Comparison of ENCODE assay signal across 17 mouse cellular contexts in the genomic region with DNA sequence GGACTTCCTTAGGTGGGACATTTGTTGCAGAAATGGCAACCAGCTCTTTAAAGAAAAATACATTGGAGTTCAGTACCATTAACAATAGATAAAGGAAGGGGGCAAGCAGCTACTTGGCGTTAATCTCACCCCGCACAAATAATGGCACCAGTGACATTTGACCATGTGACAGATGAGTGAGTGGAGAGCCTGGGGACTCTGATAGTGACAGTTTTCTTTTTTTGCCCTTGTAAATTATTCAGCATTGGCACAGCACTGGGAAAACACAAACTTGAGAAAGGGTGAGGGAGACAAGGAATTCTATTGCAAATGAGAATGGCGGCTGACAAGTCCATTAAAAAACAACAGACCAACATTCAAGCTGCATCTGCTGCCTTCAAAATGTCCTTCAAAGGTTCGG.
DNase-seq lines count a peak whose midpoint lies in the region; ATAC-seq lines count a peak whose summit lies in the region.
"Had no signal": no experiment of that assay in that cellular context is flagged by ENCODE, and none has a peak within 500 bp of the region (broad histone marks: within the 10 kb centered on the region; RNA-seq: fewer than 3 reads in every experiment).

No protein-coding gene starts in this region.

- no peak overlapping the region for H3K9ac ChIP-seq in forebrain, embryonic 12.5 days
- no peak overlapping the region for H3K9ac ChIP-seq in neural tube, embryonic 12.5 days
- H3K9ac ChIP-seq in hindbrain, embryonic 13.5 days: no peak overlapping the region
- no peak overlapping the region for H3K9ac ChIP-seq in midbrain, embryonic 16.5 days (ENCODE audit: low read depth, low read length)
- H3K9ac ChIP-seq: heart, embryonic 15.5 days; stomach, embryonic 15.5 days had no signal

- ATAC-seq in forebrain, embryonic 12.5 days (ENCODE audit: low FRiP score): peak; percentile 58; the same call in 1 of the 2 replicates
- ATAC-seq in neural tube, embryonic 12.5 days (ENCODE audit: low FRiP score, low read depth): peak; percentile 44; the same call in 1 of the 2 replicates
- peak; percentile 63; the same call in 1 of the 2 replicates for ATAC-seq in hindbrain, embryonic 13.5 days (ENCODE audit: low FRiP score)
- peak; percentile 43 for ATAC-seq in midbrain, embryonic 16.5 days

- H3K27ac ChIP-seq in forebrain, embryonic 12.5 days: 0 out of 2 replicates have a peak overlapping the region, but pooled peaks have one; percentile 46
- H3K27ac ChIP-seq in forebrain, embryonic 10.5 days: no peak overlapping the region
- no peak overlapping the region for H3K27ac ChIP-seq in neural tube, embryonic 12.5 days
- peak overlapping the region; percentile 46; the same call in 1 of the 2 replicates for H3K27ac ChIP-seq in hindbrain, embryonic 13.5 days
- no peak overlapping the region; the same call in none of the 2 replicates for H3K27ac ChIP-seq in midbrain, embryonic 16.5 days (ENCODE audit: low read length)
- H3K27ac ChIP-seq: heart, embryonic 15.5 days; stomach, embryonic 15.5 days had no signal

- H3K27me3 ChIP-seq in forebrain, embryonic 12.5 days: no peaks in the 10 kb centered on the region
- no peaks in the 10 kb centered on the region for H3K27me3 ChIP-seq in forebrain, embryonic 10.5 days (ENCODE audit: poor library complexity, severe bottlenecking)
- no peaks in the 10 kb centered on the region for H3K27me3 ChIP-seq in neural tube, embryonic 12.5 days (replicated peaks)
- no peaks in the 10 kb centered on the region for H3K27me3 ChIP-seq in hindbrain, embryonic 13.5 days
- no peaks in the 10 kb centered on the region for H3K27me3 ChIP-seq in midbrain, embryonic 16.5 days (ENCODE audit: control insufficient read depth, insufficient read depth, low read depth, low read length)
- H3K27me3 ChIP-seq: heart, embryonic 15.5 days; stomach, embryonic 15.5 days had no signal

- no peak overlapping the region for H3K4me3 ChIP-seq in forebrain, embryonic 12.5 days (replicated peaks)
- no peak overlapping the region for H3K4me3 ChIP-seq in forebrain, embryonic 10.5 days
- H3K4me3 ChIP-seq in neural tube, embryonic 12.5 days: no peak overlapping the region
- H3K4me3 ChIP-seq in hindbrain, embryonic 13.5 days: no peak overlapping the region
- no peak overlapping the region for H3K4me3 ChIP-seq in midbrain, embryonic 16.5 days (ENCODE audit: low read depth, low read length)
- H3K4me3 ChIP-seq: heart, embryonic 15.5 days; stomach, embryonic 15.5 days had no signal

- no peaks in the 10 kb centered on the region for H3K9me3 ChIP-seq in forebrain, embryonic 12.5 days
- H3K9me3 ChIP-seq in forebrain, embryonic 10.5 days: no peaks in the 10 kb centered on the region
- no peaks in the 10 kb centered on the region for H3K9me3 ChIP-seq in neural tube, embryonic 12.5 days
- H3K9me3 ChIP-seq in hindbrain, embryonic 13.5 days: no peaks in the 10 kb centered on the region
- H3K9me3 ChIP-seq in midbrain, embryonic 16.5 days (replicated peaks; ENCODE audit: control insufficient read depth, low read length, poor library complexity, severe bottlenecking): no peaks in the 10 kb centered on the region
- H3K9me3 ChIP-seq: heart, embryonic 15.5 days; stomach, embryonic 15.5 days had no signal

- H3K36me3 ChIP-seq in forebrain, embryonic 12.5 days (replicated peaks): no peaks in the 10 kb centered on the region
- H3K36me3 ChIP-seq in forebrain, embryonic 10.5 days (replicated peaks): no peaks in the 10 kb centered on the region
- no peaks in the 10 kb centered on the region for H3K36me3 ChIP-seq in neural tube, embryonic 12.5 days
- H3K36me3 ChIP-seq in hindbrain, embryonic 13.5 days: no peaks in the 10 kb centered on the region
- H3K36me3 ChIP-seq in midbrain, embryonic 16.5 days (ENCODE audit: control insufficient read depth, insufficient read depth, low read length): no peaks in the 10 kb centered on the region
- H3K36me3 ChIP-seq: heart, embryonic 15.5 days; stomach, embryonic 15.5 days had no signal

- no peak overlapping the region for H3K4me2 ChIP-seq in forebrain, embryonic 12.5 days
- H3K4me2 ChIP-seq in neural tube, embryonic 12.5 days (replicated peaks): no peak overlapping the region
- no peak overlapping the region for H3K4me2 ChIP-seq in hindbrain, embryonic 13.5 days
- H3K4me2 ChIP-seq in midbrain, embryonic 16.5 days (ENCODE audit: low read length): no peak overlapping the region
- H3K4me2 ChIP-seq: heart, embryonic 15.5 days; stomach, embryonic 15.5 days had no signal

- H3K4me1 ChIP-seq in forebrain, embryonic 12.5 days: peaks cover 20% of the 10 kb centered on the region
- H3K4me1 ChIP-seq in forebrain, embryonic 10.5 days: peaks cover 17% of the 10 kb centered on the region
- H3K4me1 ChIP-seq in neural tube, embryonic 12.5 days: peaks cover 6% of the 10 kb centered on the region; the same call in 1 of the 2 replicates
- H3K4me1 ChIP-seq in hindbrain, embryonic 13.5 days (replicated peaks): peaks cover 26% of the 10 kb centered on the region
- peaks cover 6% of the 10 kb centered on the region for H3K4me1 ChIP-seq in midbrain, embryonic 16.5 days (ENCODE audit: control insufficient read depth, insufficient read depth, low read length)
- H3K4me1 ChIP-seq: heart, embryonic 15.5 days; stomach, embryonic 15.5 days had no signal

- no peak for DNase-seq in forebrain, embryonic 10.5 days (ENCODE audit: extremely low spot score, low spot score)
- DNase-seq in neural tube, embryonic 10.5 days (ENCODE audit: extremely low spot score, low spot score): no peak
- DNase-seq in layer of hippocampus, adult 11-12 months (ENCODE audit: low spot score): no peak
- no peak for DNase-seq in adrenal gland, postnatal 4 days (ENCODE audit: low spot score in 2 of 2)
- DNase-seq: adrenal gland, postnatal 10 days; cerebellum, adult 9-11 months; heart, postnatal 4 days; kidney, adult 2 months; kidney, postnatal 10 days; thymus, adult 18-20 months; thymus, postnatal 36 days had no signal

- WGBS in forebrain, embryonic 12.5 days: 37% methylated on average over 4 of the region's 4 CpGs
- 71% methylated on average over 4 of the region's 4 CpGs for WGBS in forebrain, embryonic 10.5 days
- 36% methylated on average over 4 of the region's 4 CpGs for WGBS in neural tube, embryonic 12.5 days
- 30% methylated on average over 4 of the region's 4 CpGs for WGBS in hindbrain, embryonic 13.5 days
- WGBS in midbrain, embryonic 16.5 days: 20% methylated on average over 4 of the region's 4 CpGs

Comparison
In these comparisons a context has a peak if more than half of its experiments do, and no peak if none do; other contexts are left out.
1. H3K27ac ChIP-seq: peak in forebrain, embryonic 12.5 days (single experiment) and hindbrain, embryonic 13.5 days (single experiment); none in forebrain, embryonic 10.5 days (single experiment), neural tube, embryonic 12.5 days (single experiment) and midbrain, embryonic 16.5 days (single experiment).
2. Peak in every context shown above with its lines, with median percentiles within 50 percentile points of each other: ATAC-seq.